Mouse (Mus musculus) kidney, postnatal 25 days (tissue): ENCODE results near the gene Fmo6.

Experiments
- DNase-seq, 2 experiments: peaks; one replicate each; pipeline ENCODE4 v3.0.0; 2021; ENCODE audit warnings: mixed read lengths in 2 of 2

The Fmo6 gene

GRCm38 (mm10) chr1:162912085-162912484, 25.2 kb downstream of the Fmo6 start:
- DNase-seq = no peak

GRCm38 (mm10) chr1:162901879-162902278, 35.4 kb downstream of the Fmo6 start:
- no peak for DNase-seq

- DNase-seq = peak; percentile 51 to 68
These were observed 39.2 kb downstream of the Fmo6 start, which contains the start of gene Fmo2 for GRCm38 (mm10) chr1:162897838-162898811. Gene Fmo2, minus strand, starts transcription at chr1:162898726.

- peak; percentile 75 to 89 for DNase-seq
These were observed 41.4 kb downstream of the Fmo6 start for GRCm38 (mm10) chr1:162895900-162896299.

GRCm38 (mm10) chr1:162893014-162893413, 44.3 kb downstream of the Fmo6 start:
- DNase-seq = no peak

- DNase-seq = peak; percentile 29 to 49
These were observed 45.3 kb downstream of the Fmo6 start for GRCm38 (mm10) chr1:162891980-162892451.

GRCm38 (mm10) chr1:162888646-162889045, 48.7 kb downstream of the Fmo6 start:
- peak in 1 of 2 experiments; percentile 23 for DNase-seq

GRCm38 (mm10) chr1:162887644-162888043, 49.7 kb downstream of the Fmo6 start:
- peak in 1 of 2 experiments; percentile 25 for DNase-seq

- DNase-seq = peak in 1 of 2 experiments; percentile 32
These were observed 51.0 kb downstream of the Fmo6 start for GRCm38 (mm10) chr1:162886138-162886816.

GRCm38 (mm10) chr1:162882681-162883080, 54.6 kb downstream of the Fmo6 start:
- DNase-seq = no peak

- DNase-seq = peak; percentile 76 to 85
These were observed 57.5 kb downstream of the Fmo6 start for GRCm38 (mm10) chr1:162879595-162880369.

GRCm38 (mm10) chr1:162875091-162875490, 62.2 kb downstream of the Fmo6 start:
- no peak for DNase-seq

GRCm38 (mm10) chr1:162871701-162872311, 65.5 kb downstream of the Fmo6 start:
- DNase-seq = peak; percentile 72 to 86

- DNase-seq = peak in 1 of 2 experiments; percentile 25
These were observed 66.3 kb downstream of the Fmo6 start for GRCm38 (mm10) chr1:162870978-162871377.

- DNase-seq = peak in 1 of 2 experiments; percentile 30
These were observed 69.9 kb downstream of the Fmo6 start for GRCm38 (mm10) chr1:162867396-162867795.
